Mouse (Mus musculus): Measurements from ENCODE around the gene Duoxa2. TPM values are rescaled to one million over a fixed set of nuclear protein-coding genes. Genes with fewer than 3 reads are reported as not detected.
"Not testable (repeated sequence)": the region's sequence is repeated elsewhere in the genome, so short reads cannot be mapped to it uniquely, and the experiment has no call there.

Duoxa2 gene
- polyA plus RNA-seq, 1 experiment from 2014 or later: not detected

DNA sequence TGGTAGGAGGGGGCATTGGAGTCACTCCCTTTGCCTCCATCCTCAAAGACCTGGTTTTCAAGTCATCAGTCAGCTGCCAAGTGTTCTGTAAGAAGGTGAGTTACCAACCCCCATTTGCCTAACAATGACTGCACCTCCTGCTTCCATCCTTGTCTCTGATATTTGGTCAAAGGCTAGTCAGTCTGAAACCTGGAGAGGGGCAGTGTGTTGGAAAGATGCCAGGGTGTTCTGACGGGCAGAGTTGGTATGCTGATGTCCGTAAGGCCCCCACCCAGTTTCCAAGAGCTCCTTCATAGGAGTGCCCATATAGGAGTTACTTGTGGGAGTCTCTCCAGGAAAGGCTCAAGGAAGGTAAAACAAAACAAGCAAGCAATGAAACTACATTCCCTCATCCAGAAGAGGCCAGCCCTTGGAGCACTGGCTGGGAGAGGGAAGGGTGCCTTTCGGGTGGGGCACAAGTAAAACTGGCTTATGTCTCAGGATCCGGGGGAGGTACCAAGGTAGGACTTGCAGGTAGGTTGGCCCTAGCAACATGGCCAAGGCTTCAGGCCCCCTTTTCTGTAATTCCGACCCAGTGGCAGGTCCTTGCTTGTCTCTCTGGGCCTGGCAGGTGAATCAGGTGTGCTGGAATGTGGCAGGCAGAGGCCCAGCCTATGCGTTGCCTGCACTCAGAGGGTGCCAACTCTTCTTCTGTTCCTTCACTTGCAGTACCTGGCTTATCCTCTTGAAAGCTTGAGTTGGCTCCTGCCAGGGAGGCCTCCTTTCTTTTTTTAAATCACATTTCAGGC lies 46.6 kb downstream of the Duoxa2 start:
- Histone ChIP-seq H3K36me3 (ENCODE audit: insufficient read depth) (no peaks in the 10 kb centered on the region), H3K4me2 (no peak overlapping the region), H3K9me3 (ENCODE audit: low read depth, low read length) (no peaks in the 10 kb centered on the region), H3K4me1 (ENCODE audit: insufficient read depth) (0 out of 2 replicates have a peak, but pooled peaks cover 3% of the 10 kb centered on the region), H3K27ac (ENCODE audit: low read depth) (no peak overlapping the region), H3K4me3 (ENCODE audit: low read depth, low read length) (no peak overlapping the region), H3K27me3 (ENCODE audit: insufficient read depth, low read length) (no peaks in the 10 kb centered on the region), H3K9ac (no peak overlapping the region)
- TF ChIP-seq CTCF (IDR thresholded peaks at IDR 0.05; ENCODE audit: low read depth): no peak
- DNase-seq (no peak), ATAC-seq (ENCODE audit: insufficient read depth) (no peak)
- WGBS: 73% methylated on average over 6 of the region's 6 CpGs

DNA sequence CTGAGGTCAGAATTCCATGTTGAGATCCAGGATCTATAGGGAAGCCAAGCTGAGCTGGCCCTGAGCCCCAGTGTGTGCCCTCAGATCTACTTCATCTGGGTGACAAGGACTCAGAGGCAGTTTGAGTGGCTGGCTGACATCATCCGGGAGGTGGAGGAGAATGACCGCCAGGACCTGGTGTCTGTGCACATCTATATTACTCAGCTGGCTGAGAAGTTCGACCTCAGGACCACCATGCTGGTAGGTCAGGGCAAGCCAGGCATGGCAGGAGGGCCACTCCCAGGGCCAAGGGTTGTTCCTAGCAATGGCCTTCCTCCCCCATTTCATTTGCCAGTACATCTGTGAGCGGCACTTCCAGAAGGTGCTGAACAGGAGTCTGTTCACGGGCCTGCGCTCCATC lies 47.5 kb downstream of the Duoxa2 start:
- not testable (repeated sequence) for H3K9ac ChIP-seq; H3K9me3 ChIP-seq (ENCODE audit: low read depth, low read length); ATAC-seq (ENCODE audit: insufficient read depth); H3K36me3 ChIP-seq (ENCODE audit: insufficient read depth); H3K27ac ChIP-seq (ENCODE audit: low read depth); H3K4me2 ChIP-seq; DNase-seq; H3K4me1 ChIP-seq (ENCODE audit: insufficient read depth); H3K27me3 ChIP-seq (ENCODE audit: insufficient read depth, low read length); H3K4me3 ChIP-seq (ENCODE audit: low read depth, low read length)
- 85% methylated on average over 6 of the region's 6 CpGs for WGBS

DNA sequence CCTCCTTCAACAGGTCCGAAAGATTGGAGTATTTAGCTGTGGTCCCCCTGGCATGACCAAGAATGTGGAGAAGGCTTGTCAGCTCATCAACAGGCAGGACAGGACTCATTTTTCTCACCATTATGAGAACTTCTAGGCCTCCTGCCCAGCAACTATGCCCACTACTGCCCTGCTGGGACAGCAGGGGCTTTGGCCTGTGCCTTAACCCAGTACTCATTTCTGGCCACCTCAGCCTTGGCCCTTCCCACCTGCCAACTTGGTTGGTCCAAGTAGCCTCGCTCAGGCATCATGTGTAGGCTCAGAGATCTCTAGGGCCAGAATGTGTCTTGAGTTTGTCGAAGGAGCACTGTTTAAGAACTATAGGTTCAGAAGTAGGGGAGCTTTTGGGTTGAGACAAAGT lies 48.6 kb downstream of the Duoxa2 start:
- Histone ChIP-seq H3K4me1 (ENCODE audit: insufficient read depth) (0 out of 2 replicates have a peak, but pooled peaks cover 3% of the 10 kb centered on the region), H3K9me3 (ENCODE audit: low read depth, low read length) (no peaks in the 10 kb centered on the region), H3K4me2 (no peak overlapping the region), H3K27me3 (ENCODE audit: insufficient read depth, low read length) (no peaks in the 10 kb centered on the region), H3K36me3 (ENCODE audit: insufficient read depth) (no peaks in the 10 kb centered on the region), H3K27ac (ENCODE audit: low read depth) (no peak overlapping the region), H3K9ac (no peak overlapping the region), H3K4me3 (ENCODE audit: low read depth, low read length) (no peak overlapping the region)
- no peak for DNase-seq
- ATAC-seq (ENCODE audit: insufficient read depth): no peak
- WGBS: 91% methylated on average over 3 of the region's 3 CpGs
- no peak for TF ChIP-seq CTCF (IDR thresholded peaks at IDR 0.05; ENCODE audit: low read depth)

DNA sequence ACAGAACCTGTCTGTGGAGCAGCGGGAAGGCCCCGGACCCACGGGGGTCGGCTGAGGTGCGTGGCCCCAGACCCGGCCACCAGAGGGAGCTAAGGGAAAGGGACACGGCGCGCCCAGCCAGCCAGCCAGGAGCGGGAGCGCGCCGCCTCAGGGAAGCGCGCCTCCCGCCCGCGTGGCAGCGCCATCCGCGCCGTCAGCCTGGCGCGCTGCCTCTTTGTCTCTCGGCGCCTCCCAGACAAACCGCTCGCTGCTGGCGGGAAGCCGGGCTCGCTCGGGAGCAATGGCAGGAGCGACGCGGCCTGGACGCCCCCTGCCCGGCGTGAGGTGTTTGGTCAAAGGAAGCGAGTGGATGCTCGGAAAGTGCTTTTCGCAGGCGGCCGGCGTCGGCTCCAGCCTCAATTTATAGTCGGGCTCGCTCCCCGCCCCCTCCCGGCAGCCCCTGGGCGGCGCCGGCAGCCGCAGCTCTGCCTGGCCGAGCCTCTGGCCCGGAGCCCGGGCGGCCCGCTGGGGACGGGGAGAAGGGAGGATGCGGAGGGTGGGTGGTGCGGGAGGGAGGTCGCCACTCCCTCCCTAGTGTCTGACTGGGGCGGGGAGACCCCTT lies 49.9 kb downstream of the Duoxa2 start:
- Histone ChIP-seq H3K27ac (ENCODE audit: low read depth) (peak overlapping the region; percentile 99), H3K4me2 (peak overlapping the region; percentile 77), H3K9ac (peak overlapping the region; percentile 82), H3K4me1 (ENCODE audit: insufficient read depth) (0 out of 2 replicates have a peak, but pooled peaks cover 3% of the 10 kb centered on the region), H3K4me3 (ENCODE audit: low read depth, low read length) (peak overlapping the region; percentile 57), H3K27me3 (ENCODE audit: insufficient read depth, low read length) (no peaks in the 10 kb centered on the region), H3K9me3 (ENCODE audit: low read depth, low read length) (no peaks in the 10 kb centered on the region), H3K36me3 (ENCODE audit: insufficient read depth) (peaks cover 3% of the 10 kb centered on the region)
- peak; percentile 75 for TF ChIP-seq CTCF (IDR thresholded peaks at IDR 0.05; ENCODE audit: low read depth)
- peak; percentile 92 for ATAC-seq (ENCODE audit: insufficient read depth)
- peak; percentile 94 for DNase-seq
- WGBS: under 1% methylated on average over 54 of the region's 63 CpGs

DNA sequence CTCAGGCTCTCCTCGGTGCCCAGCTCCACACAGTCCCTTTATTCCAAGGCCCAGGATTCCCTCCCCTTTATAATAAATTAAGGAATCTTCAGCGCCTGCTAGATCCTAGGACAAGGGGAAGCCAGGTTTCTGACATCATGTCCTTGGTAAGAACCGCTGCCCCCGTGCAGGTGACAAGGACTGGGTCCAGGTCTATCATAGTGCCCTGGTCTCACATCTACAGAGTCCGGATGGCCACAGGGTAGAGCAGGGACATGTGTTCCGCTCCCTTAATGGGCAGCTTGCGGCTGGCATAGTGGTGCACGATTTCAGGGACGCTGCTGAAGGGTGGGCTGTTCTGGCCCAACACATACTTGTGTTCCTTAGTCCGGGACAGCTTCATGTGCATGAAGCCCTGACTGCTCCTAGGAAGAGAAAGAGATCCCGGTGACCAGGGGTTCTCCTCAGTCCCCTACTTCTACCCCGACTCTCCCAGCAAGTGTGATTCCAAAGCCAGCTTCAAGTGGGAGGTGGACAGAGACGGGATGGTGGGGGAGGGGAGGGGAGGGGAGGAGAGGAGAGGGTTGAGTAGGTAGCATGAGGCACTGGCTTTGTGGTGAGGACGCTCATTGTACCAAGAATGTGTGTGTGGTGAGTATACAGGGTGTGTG lies 50.6 kb downstream of the Duoxa2 start:
- H3K9ac ChIP-seq: peak overlapping the region; percentile 82

DNA sequence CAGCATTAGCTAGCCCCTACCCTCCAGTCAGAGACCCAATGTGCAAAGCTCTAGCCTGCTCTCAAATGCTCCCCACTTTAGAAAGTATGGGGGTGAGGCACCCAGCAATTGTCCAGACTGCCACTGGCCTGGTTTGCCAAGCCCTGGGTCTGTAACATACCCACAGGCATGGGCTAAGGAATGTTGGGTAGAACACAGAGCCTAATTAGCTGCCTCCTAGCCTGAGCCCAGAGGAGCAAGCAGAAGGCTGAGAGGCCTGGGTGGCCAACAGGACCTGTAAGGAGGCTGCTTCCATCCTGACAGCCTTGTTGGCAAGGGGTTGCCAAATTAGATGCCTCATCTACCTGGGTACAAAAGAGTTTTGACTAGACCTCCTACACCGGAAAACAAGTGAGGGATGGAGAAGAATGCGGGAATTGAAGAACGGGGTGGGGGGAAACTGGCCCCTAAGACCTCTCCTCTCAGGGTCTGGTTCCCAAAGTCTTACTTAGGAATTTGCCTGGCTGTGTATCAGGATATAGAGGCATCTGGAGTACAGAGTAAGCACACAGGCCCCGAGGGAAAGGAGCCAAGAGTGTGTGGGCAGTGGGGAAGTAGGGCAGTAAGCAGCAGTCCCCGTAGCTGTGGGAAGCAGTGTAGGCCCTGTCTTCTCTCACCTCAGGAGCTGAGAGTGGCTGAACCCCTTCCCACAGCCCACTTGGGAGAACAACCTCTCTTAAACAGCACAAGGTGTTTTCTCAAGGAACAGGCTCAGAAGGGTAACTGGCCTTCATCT lies 52.6 kb downstream of the Duoxa2 start:
- 77% methylated on average over 5 of the region's 5 CpGs for WGBS
- Histone ChIP-seq H3K4me3 (ENCODE audit: low read depth, low read length) (no peak overlapping the region), H3K4me1 (ENCODE audit: insufficient read depth) (0 out of 2 replicates have a peak, but pooled peaks cover 3% of the 10 kb centered on the region), H3K27me3 (ENCODE audit: insufficient read depth, low read length) (no peaks in the 10 kb centered on the region), H3K36me3 (ENCODE audit: insufficient read depth) (peaks cover 20% of the 10 kb centered on the region), H3K9ac (no peak overlapping the region), H3K27ac (ENCODE audit: low read depth) (peak overlapping the region; percentile 19; the same call in 1 of the 2 replicates), H3K9me3 (ENCODE audit: low read depth, low read length) (no peaks in the 10 kb centered on the region), H3K4me2 (no peak overlapping the region)
- ATAC-seq (ENCODE audit: insufficient read depth): no peak
- no peak for TF ChIP-seq CTCF (IDR thresholded peaks at IDR 0.05; ENCODE audit: low read depth)
- DNase-seq: peak; percentile 25

More for the DNA sequence above, 50.6 kb downstream of the Duoxa2 start:
- peak; percentile 57 for ATAC-seq (ENCODE audit: insufficient read depth)
- 4% methylated on average over 14 of the region's 14 CpGs for WGBS
- Histone ChIP-seq H3K27me3 (ENCODE audit: insufficient read depth, low read length) (no peaks in the 10 kb centered on the region), H3K36me3 (ENCODE audit: insufficient read depth) (peaks cover 9% of the 10 kb centered on the region), H3K4me2 (peak overlapping the region; percentile 77), H3K4me3 (ENCODE audit: low read depth, low read length) (peak overlapping the region; percentile 57), H3K4me1 (ENCODE audit: insufficient read depth) (0 out of 2 replicates have a peak, but pooled peaks cover 3% of the 10 kb centered on the region), H3K9me3 (ENCODE audit: low read depth, low read length) (no peaks in the 10 kb centered on the region), H3K27ac (ENCODE audit: low read depth) (peak overlapping the region; percentile 99)
- TF ChIP-seq CTCF (IDR thresholded peaks at IDR 0.05; ENCODE audit: low read depth): no peak
- no peak for DNase-seq

All from lung, embryonic 14.5 days (tissue).